Mouse (Mus musculus): ENCODE data around the gene Olfr1480. TPM values are rescaled to one million over a fixed set of nuclear protein-coding genes. Genes with fewer than 3 reads are reported as not detected.

The Olfr1480 gene
- polyA plus RNA-seq (2012; fragmentation: generic; extraction: Trizol), result not detected

DNA sequence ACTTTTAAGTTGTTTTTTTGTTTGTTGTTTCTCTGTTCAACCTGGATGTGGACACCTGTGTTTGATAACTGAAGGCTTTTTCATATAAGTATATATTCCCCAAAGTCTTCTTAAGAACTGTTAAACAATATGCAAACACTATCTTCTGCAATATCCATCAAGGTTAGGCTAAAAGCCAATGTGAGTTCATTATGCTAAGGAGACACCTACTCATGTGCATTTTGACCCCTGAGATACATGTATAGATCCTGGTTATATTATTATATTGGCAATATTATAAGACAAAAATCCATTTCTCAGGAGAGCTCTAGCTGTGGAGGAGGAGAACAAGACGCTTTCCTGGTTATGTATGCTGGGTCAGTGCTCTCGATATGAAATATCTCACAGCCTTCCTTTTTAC, at the start of gene Olfr1480:
TSS of gene Olfr1480 (plus strand) at position 301 of the 400 bp plus-strand sequence.

GRCm38 (mm10) chr19:13480096-13480495, 47.6 kb upstream of the Olfr1480 start, which contains the start of gene Olfr1475:
TSS of gene Olfr1475 (minus strand) at chr19:13480196.

GRCm38 (mm10) chr19:13500246-13500645, 27.5 kb upstream of the Olfr1480 start, which contains the start of gene Olfr1477:
TSS of gene Olfr1477 (plus strand) at chr19:13500546.

Other genes starting within 250 kb of the Olfr1480 start
- not detected for gene Olfr1465, start 212.4 kb upstream of the Olfr1480 start, polyA plus RNA-seq (2012; fragmentation: generic; extraction: Trizol)
- not detected for gene Olfr1466, start 189.1 kb upstream of the Olfr1480 start, polyA plus RNA-seq (2012; fragmentation: generic; extraction: Trizol)
- not detected for gene Olfr1467, start 165.7 kb upstream of the Olfr1480 start, polyA plus RNA-seq (2012; fragmentation: generic; extraction: Trizol)
- gene Olfr1469, start 120.1 kb upstream of the Olfr1480 start, polyA plus RNA-seq (2012; fragmentation: generic; extraction: Trizol), result not detected
- not detected for gene Olfr1471, start 84.5 kb upstream of the Olfr1480 start, polyA plus RNA-seq (2012; fragmentation: generic; extraction: Trizol)
- gene Olfr1472, start 71.8 kb upstream of the Olfr1480 start, polyA plus RNA-seq (2012; fragmentation: generic; extraction: Trizol), result not detected
- gene Olfr1474, start 58.3 kb upstream of the Olfr1480 start, polyA plus RNA-seq (2012; fragmentation: generic; extraction: Trizol), result not detected
- not detected for gene Olfr1475, start 47.7 kb upstream of the Olfr1480 start, polyA plus RNA-seq (2012; fragmentation: generic; extraction: Trizol)
- gene Olfr1477, start 27.4 kb upstream of the Olfr1480 start, polyA plus RNA-seq (2012; fragmentation: generic; extraction: Trizol), result not detected
- not detected for gene Olfr1484, start 55.6 kb downstream of the Olfr1480 start, polyA plus RNA-seq (2012; fragmentation: generic; extraction: Trizol)
- not detected for gene Olfr1487, start 89.5 kb downstream of the Olfr1480 start, polyA plus RNA-seq (2012; fragmentation: generic; extraction: Trizol)
- not detected for gene Olfr1489, start 103.7 kb downstream of the Olfr1480 start, polyA plus RNA-seq (2012; fragmentation: generic; extraction: Trizol)
- gene Olfr1490, start 123.2 kb downstream of the Olfr1480 start, polyA plus RNA-seq (2012; fragmentation: generic; extraction: Trizol), result not detected
- not detected for gene Olfr1491, start 169.4 kb downstream of the Olfr1480 start, polyA plus RNA-seq (2012; fragmentation: generic; extraction: Trizol)
- gene Olfr1493-ps1, start 195.4 kb downstream of the Olfr1480 start, polyA plus RNA-seq (2012; fragmentation: generic; extraction: Trizol), result not detected
- not detected for gene Olfr1494, start 211.8 kb downstream of the Olfr1480 start, polyA plus RNA-seq (2012; fragmentation: generic; extraction: Trizol)
- gene Olfr1495, start 236.7 kb downstream of the Olfr1480 start, polyA plus RNA-seq (2012; fragmentation: generic; extraction: Trizol), result not detected
- gene Olfr1496, start 250.0 kb downstream of the Olfr1480 start, polyA plus RNA-seq (2012; fragmentation: generic; extraction: Trizol), result not detected